Comparison of ENCODE assay signal across 9 mouse cellular contexts in the genomic region with DNA sequence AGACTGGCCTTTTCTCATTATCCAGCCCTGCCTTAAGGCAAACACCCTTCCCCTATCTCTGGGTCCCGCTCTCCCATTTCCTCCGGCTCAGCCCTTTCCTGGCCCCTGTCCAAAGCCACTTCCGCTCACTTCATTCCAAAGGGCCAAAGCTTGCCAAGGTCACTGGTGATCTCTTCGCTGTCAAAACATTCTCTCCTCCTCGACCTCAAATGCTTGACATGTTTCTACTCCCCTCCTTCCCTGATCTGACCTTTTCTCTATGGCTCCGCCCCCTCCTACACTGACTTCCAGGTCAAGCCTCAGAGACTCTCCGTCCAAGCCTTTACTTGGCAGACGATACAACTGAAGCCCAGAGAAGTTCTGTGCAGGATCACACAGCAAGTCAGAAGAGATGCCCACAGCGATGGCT. TPM values are rescaled to one million over a fixed set of nuclear protein-coding genes. Genes with fewer than 3 reads are reported as not detected.
DNase-seq lines count a peak whose midpoint lies in the region; ATAC-seq and TF ChIP-seq lines count a peak whose summit lies in the region.
"Had no signal": no experiment of that assay in that cellular context is flagged by ENCODE, and none has a peak within 500 bp of the region (broad histone marks: within the 10 kb centered on the region; RNA-seq: fewer than 3 reads in every experiment).

No protein-coding gene starts in this region.

- H3K4me2 ChIP-seq in kidney, postnatal 0 days (ENCODE audit: low read length), result peak overlapping the region; percentile 14; the same call in 1 of the 2 replicates
- no peak overlapping the region for H3K4me2 ChIP-seq in forebrain, embryonic 13.5 days
- no peak overlapping the region for H3K4me2 ChIP-seq in midbrain, embryonic 11.5 days
- H3K4me2 ChIP-seq: limb, embryonic 15.5 days had no signal

- no peak for TF ChIP-seq POLR2A in ES-Bruce4 (IDR thresholded peaks at IDR 0.05; ENCODE audit: insufficient read depth, low read length)

- H3K27ac ChIP-seq in ES-Bruce4 (ENCODE audit: insufficient read depth, low read length), result no peak overlapping the region
- H3K27ac ChIP-seq in kidney, postnatal 0 days, result peak overlapping the region; percentile 31; the same call in 1 of the 2 replicates
- no peak overlapping the region for H3K27ac ChIP-seq in forebrain, embryonic 13.5 days
- no peak overlapping the region for H3K27ac ChIP-seq in midbrain, embryonic 11.5 days (ENCODE audit: low read depth, low read length)
- H3K27ac ChIP-seq in hindbrain, embryonic 10.5 days, result no peak overlapping the region
- H3K27ac ChIP-seq: limb, embryonic 15.5 days had no signal

- H3K4me1 ChIP-seq in ES-Bruce4 (ENCODE audit: control insufficient read depth, insufficient read depth, low read length), result peaks cover 8% of the 10 kb centered on the region
- peaks cover 26% of the 10 kb centered on the region for H3K4me1 ChIP-seq in kidney, postnatal 0 days (replicated peaks; ENCODE audit: insufficient read depth, low read length)
- H3K4me1 ChIP-seq in forebrain, embryonic 13.5 days, result no peaks in the 10 kb centered on the region
- no peaks in the 10 kb centered on the region for H3K4me1 ChIP-seq in midbrain, embryonic 11.5 days (ENCODE audit: control insufficient read depth, insufficient read depth, low read length)
- H3K4me1 ChIP-seq in hindbrain, embryonic 10.5 days (replicated peaks), result peaks cover 69% of the 10 kb centered on the region

- 14% methylated on average over 9 of the region's 9 CpGs for WGBS in kidney, postnatal 0 days
- WGBS in forebrain, embryonic 13.5 days, result 63% methylated on average over 9 of the region's 9 CpGs
- WGBS in midbrain, embryonic 11.5 days, result 71% methylated on average over 9 of the region's 9 CpGs
- 60% methylated on average over 9 of the region's 9 CpGs for whole genome bisulfite sequencing in hindbrain, embryonic 10.5 days

- peak; percentile 37 for ATAC-seq in kidney, postnatal 0 days (replicated peaks; ENCODE audit: low FRiP score, low read depth)
- peak; percentile 16 for ATAC-seq in megakaryocyte progenitor cell, adult 5-6 weeks (replicated peaks; ENCODE audit: poor library complexity)
- ATAC-seq in forebrain, embryonic 13.5 days, result no peak
- ATAC-seq in midbrain, embryonic 11.5 days (ENCODE audit: low FRiP score), result no peak

- H3K27me3 ChIP-seq in ES-Bruce4 (ENCODE audit: control insufficient read depth, insufficient read depth, low read length, poor library complexity, severe bottlenecking), result no peaks in the 10 kb centered on the region
- no peaks in the 10 kb centered on the region for H3K27me3 ChIP-seq in kidney, postnatal 0 days (ENCODE audit: insufficient read depth, low read length)
- H3K27me3 ChIP-seq in forebrain, embryonic 13.5 days, result peaks cover 4% of the 10 kb centered on the region; the same call in 1 of the 2 replicates
- no peaks in the 10 kb centered on the region; the same call in 1 of the 2 replicates for H3K27me3 ChIP-seq in midbrain, embryonic 11.5 days (ENCODE audit: control insufficient read depth, insufficient read depth, low read length)
- H3K27me3 ChIP-seq in hindbrain, embryonic 10.5 days (ENCODE audit: insufficient read depth, poor library complexity, severe bottlenecking), result peaks cover 18% of the 10 kb centered on the region
- H3K27me3 ChIP-seq: limb, embryonic 15.5 days had no signal

- H3K36me3 ChIP-seq in ES-Bruce4 (ENCODE audit: control insufficient read depth, insufficient read depth, low read length, poor library complexity, severe bottlenecking), result no peaks in the 10 kb centered on the region
- no peaks in the 10 kb centered on the region for H3K36me3 ChIP-seq in kidney, postnatal 0 days (ENCODE audit: insufficient read depth, low read length)
- H3K36me3 ChIP-seq in forebrain, embryonic 13.5 days (ENCODE audit: poor library complexity, severe bottlenecking), result no peaks in the 10 kb centered on the region
- H3K36me3 ChIP-seq in midbrain, embryonic 11.5 days (ENCODE audit: control insufficient read depth, insufficient read depth, low read length), result no peaks in the 10 kb centered on the region
- H3K36me3 ChIP-seq in hindbrain, embryonic 10.5 days, result no peaks in the 10 kb centered on the region
- H3K36me3 ChIP-seq: limb, embryonic 15.5 days had no signal

- peak; percentile 91 for DNase-seq in adrenal gland, adult 2 months
- DNase-seq in heart, adult 8-10 months (ENCODE audit: low spot score), result peak; percentile 88
- peak; percentile 93 for DNase-seq in kidney, postnatal 0 days (ENCODE audit: low spot score)
- no peak for DNase-seq in midbrain, embryonic 11.5 days (ENCODE audit: low spot score, missing footprints)
- no peak for DNase-seq in hindbrain, embryonic 10.5 days (ENCODE audit: low spot score)

- peak overlapping the region; percentile 26; the same call in 1 of the 2 replicates for H3K4me3 ChIP-seq in ES-Bruce4 (ENCODE audit: low read depth, low read length)
- H3K4me3 ChIP-seq in kidney, postnatal 0 days (replicated peaks; ENCODE audit: low read depth, low read length), result no peak overlapping the region
- no peak overlapping the region for H3K4me3 ChIP-seq in forebrain, embryonic 13.5 days
- H3K4me3 ChIP-seq in midbrain, embryonic 11.5 days (ENCODE audit: low read depth, low read length), result no peak overlapping the region
- H3K4me3 ChIP-seq in hindbrain, embryonic 10.5 days, result no peak overlapping the region
- H3K4me3 ChIP-seq: limb, embryonic 15.5 days had no signal

- no peak for TF ChIP-seq EP300 in ES-Bruce4 (IDR thresholded peaks at IDR 0.05; ENCODE audit: insufficient read depth, low read depth, low read length)

- no peak for TF ChIP-seq CTCF in ES-Bruce4 (IDR thresholded peaks at IDR 0.05; ENCODE audit: low read depth, low read length)
- TF ChIP-seq CTCF in kidney, postnatal 0 days (IDR thresholded peaks at IDR 0.05; ENCODE audit: low read depth), result no peak

- no peaks in the 10 kb centered on the region for H3K9me3 ChIP-seq in ES-Bruce4 (replicated peaks; ENCODE audit: control insufficient read depth, insufficient read depth, low read length, poor library complexity, severe bottlenecking)
- no peaks in the 10 kb centered on the region for H3K9me3 ChIP-seq in kidney, postnatal 0 days (replicated peaks; ENCODE audit: low read length)
- H3K9me3 ChIP-seq in forebrain, embryonic 13.5 days (replicated peaks), result no peaks in the 10 kb centered on the region
- H3K9me3 ChIP-seq in midbrain, embryonic 11.5 days (ENCODE audit: control insufficient read depth, low read length), result no peaks in the 10 kb centered on the region
- no peaks in the 10 kb centered on the region for H3K9me3 ChIP-seq in hindbrain, embryonic 10.5 days
- H3K9me3 ChIP-seq: limb, embryonic 15.5 days had no signal

- no peak overlapping the region for H3K9ac ChIP-seq in ES-Bruce4 (ENCODE audit: low read depth, poor library complexity, severe bottlenecking)
- no peak overlapping the region for H3K9ac ChIP-seq in kidney, postnatal 0 days (ENCODE audit: low read depth, low read length)
- no peak overlapping the region for H3K9ac ChIP-seq in forebrain, embryonic 13.5 days
- no peak overlapping the region for H3K9ac ChIP-seq in midbrain, embryonic 11.5 days (ENCODE audit: low read length)
- H3K9ac ChIP-seq: limb, embryonic 15.5 days had no signal

RNA-seq across cellular contexts. Expression of a gene that starts 7.0 kb away (rescaled TPM):
- 16.8 and 18.9 TPM in 2 replicates for polyA plus RNA-seq in ES-Bruce4 (2011; ENCODE audit: insufficient read depth, insufficient read length, low read depth, missing spikeins)
- 10 to 100 TPM; 42.1 to 49.3 TPM for total RNA-seq in adrenal gland, adult 2 months (2021)
- polyA plus RNA-seq in adrenal gland, adult 2 months (2012; rRNA removed), result 23.0 and 28.1 TPM in 2 replicates
- total RNA-seq in heart, adult 8-10 months (2022), result 10 to 100 TPM; 12.1 to 15.3 (median 13.0) TPM
- polyA plus RNA-seq in kidney, postnatal 0 days (2015; fragmentation: Nextera tagmentation; extraction: Ambion mirVana), result 21.2 and 21.3 TPM in 2 replicates
- total RNA-seq in megakaryocyte progenitor cell, adult 5-6 weeks (2015), result 13.7 and 26.0 TPM in 2 replicates
- total RNA-seq in megakaryocyte progenitor cell, adult 5-6 weeks (2017), result 13.3 and 14.7 TPM in 2 replicates
- polyA plus RNA-seq in forebrain, embryonic 13.5 days (2015; fragmentation: Nextera tagmentation; extraction: Ambion mirVana), result 2.6 and 2.7 TPM in 2 replicates
- polyA plus RNA-seq in midbrain, embryonic 11.5 days (2014; fragmentation: Nextera tagmentation; extraction: Ambion mirVana), result 4.8 and 5.7 TPM in 2 replicates
- 9.7 and 11.4 TPM in 2 replicates for polyA plus RNA-seq in hindbrain, embryonic 10.5 days (2016; fragmentation: Nextera tagmentation; extraction: Ambion mirVana)

RNA-seq across cellular contexts. Expression of a gene that starts 56.7 kb away (rescaled TPM):
- polyA plus RNA-seq in ES-Bruce4 (2011; ENCODE audit: insufficient read depth, insufficient read length, low read depth, missing spikeins), result 7.1 and 9.0 TPM in 2 replicates
- 10 to 100 TPM; 13.3 to 28.2 TPM for total RNA-seq in adrenal gland, adult 2 months (2021)
- 17.0 and 17.4 TPM in 2 replicates for polyA plus RNA-seq in adrenal gland, adult 2 months (2012; rRNA removed)
- total RNA-seq in heart, adult 8-10 months (2022), result 10 to 100 TPM; 22.6 to 26.7 (median 25.3) TPM
- polyA plus RNA-seq in kidney, postnatal 0 days (2015; fragmentation: Nextera tagmentation; extraction: Ambion mirVana), result 3.2 and 3.4 TPM in 2 replicates
- total RNA-seq in megakaryocyte progenitor cell, adult 5-6 weeks (2015), result 10.5 and 14.2 TPM in 2 replicates
- 5.0 and 5.8 TPM in 2 replicates for total RNA-seq in megakaryocyte progenitor cell, adult 5-6 weeks (2017)
- 1.6 TPM in 2 replicates for polyA plus RNA-seq in forebrain, embryonic 13.5 days (2015; fragmentation: Nextera tagmentation; extraction: Ambion mirVana)
- 3.1 and 3.2 TPM in 2 replicates for polyA plus RNA-seq in midbrain, embryonic 11.5 days (2014; fragmentation: Nextera tagmentation; extraction: Ambion mirVana)
- polyA plus RNA-seq in hindbrain, embryonic 10.5 days (2016; fragmentation: Nextera tagmentation; extraction: Ambion mirVana), result 3.7 and 4.1 TPM in 2 replicates

Comparison
In these comparisons a context has a peak if more than half of its experiments do, and no peak if none do; other contexts are left out.
1. DNase-seq: peak in adrenal gland, adult 2 months (single experiment), heart, adult 8-10 months (single experiment) and kidney, postnatal 0 days (single experiment); none in midbrain, embryonic 11.5 days (single experiment) and hindbrain, embryonic 10.5 days (single experiment).
2. ATAC-seq: peak in kidney, postnatal 0 days (single experiment) and megakaryocyte progenitor cell, adult 5-6 weeks (single experiment); none in forebrain, embryonic 13.5 days (single experiment) and midbrain, embryonic 11.5 days (single experiment).